Mouse (Mus musculus) mouse trophoblast stem cell (cell line): ENCODE results near the gene Fut1.
"Not testable (repeated sequence)": the region's sequence is repeated elsewhere in the genome, so short reads cannot be mapped to it uniquely, and the experiment has no call there.

Experiments used
- in situ Hi-C, 2 experiments: fragments of 300-500 bp; cut with MseI, MboI; formaldehyde crosslinking; loops; 2 replicates in 1 of 2; 3 replicates in 1 of 2; pipeline ENCODE4 v1.15.1; 2025

The Fut1 gene

GRCm38 (mm10) chr7:45638623-45639401 is 21.7 kb downstream of the Fut1 start:
- in situ Hi-C loops: no loop called here

- in situ Hi-C loops: no loop called here
These were observed 22.5 kb downstream of the Fut1 start, which contains the start of gene Mamstr for GRCm38 (mm10) chr7:45639561-45640027. Mamstr (plus strand) TSS chr7:45639977.

- in situ Hi-C loops: no loop called here
These were observed 23.3 kb downstream of the Fut1 start for GRCm38 (mm10) chr7:45640191-45640957.

GRCm38 (mm10) chr7:45641391-45642040 is 24.4 kb downstream of the Fut1 start:
- in situ Hi-C loops: no loop called here

GRCm38 (mm10) chr7:45642083-45642482 is 25.0 kb downstream of the Fut1 start:
- in situ Hi-C loops: no loop called here

GRCm38 (mm10) chr7:45642503-45643255 is 25.6 kb downstream of the Fut1 start:
- in situ Hi-C loops: no loop called here

GRCm38 (mm10) chr7:45643441-45644178 is 26.5 kb downstream of the Fut1 start:
- in situ Hi-C loops: no loop called here

GRCm38 (mm10) chr7:45644183-45644582 is 27.1 kb downstream of the Fut1 start:
- in situ Hi-C loops: no loop called here

GRCm38 (mm10) chr7:45644872-45645590 is 27.9 kb downstream of the Fut1 start:
- in situ Hi-C loops: no loop called here

- in situ Hi-C loops: no loop called here
These were observed 28.5 kb downstream of the Fut1 start for GRCm38 (mm10) chr7:45645591-45645971.

- in situ Hi-C loops: no loop called here
These were observed 29.6 kb downstream of the Fut1 start for GRCm38 (mm10) chr7:45646671-45647070.

GRCm38 (mm10) chr7:45649351-45649750 is 32.3 kb downstream of the Fut1 start:
- in situ Hi-C loops: no loop called here

GRCm38 (mm10) chr7:45650484-45650883 is 33.4 kb downstream of the Fut1 start:
- in situ Hi-C loops: not testable (repeated sequence)

GRCm38 (mm10) chr7:45654424-45655047 is 37.4 kb downstream of the Fut1 start:
- in situ Hi-C loops: no loop called here

- in situ Hi-C loops: no loop called here
These were observed 43.8 kb downstream of the Fut1 start for GRCm38 (mm10) chr7:45660746-45661478.

GRCm38 (mm10) chr7:45661702-45662101 is 44.6 kb downstream of the Fut1 start:
- in situ Hi-C loops: not testable (repeated sequence)

GRCm38 (mm10) chr7:45665303-45666138 is 48.4 kb downstream of the Fut1 start:
- in situ Hi-C loops: loop anchor here in 1 of 2 experiments (5.0 kb wide), 1 partner anchor 63 kb away; no protein-coding TSS in a partner anchor

GRCm38 (mm10) chr7:45666161-45666560 is 49.1 kb downstream of the Fut1 start, which contains the start of gene Fut2:
Fut2 (minus strand) TSS chr7:45666394.
- in situ Hi-C loops: loop anchor here in 1 of 2 experiments (5.0 kb wide), 1 partner anchor 64 kb away; no protein-coding TSS in a partner anchor
